Mouse (Mus musculus): ENCODE results near the gene Rbms3. TPM values are rescaled to one million over a fixed set of nuclear protein-coding genes. Genes with fewer than 3 reads are reported as not detected.
A peak's percentile ranks its signal among the peaks of the same experiment; 100 is the strongest.

Gene Rbms3
- total and polyA plus RNA-seq, 3 experiments, result 8.1 to 12.5 (median 8.8) TPM

- no peak overlapping the region for H3K4me3 ChIP-seq
- no peaks in the 10 kb centered on the region for H3K36me3 ChIP-seq (ENCODE audit: control insufficient read depth, insufficient read depth, low read length)
- intact Hi-C loops (cut with DNase I), result no loop called here
- H3K27ac ChIP-seq, result no peak overlapping the region
- H3K4me1 ChIP-seq (ENCODE audit: control insufficient read depth, insufficient read depth, low read length), result no peaks in the 10 kb centered on the region
- DNase-seq, result no peak
- no peaks in the 10 kb centered on the region for H3K79me2 ChIP-seq (replicated peaks; ENCODE audit: control insufficient read depth, insufficient read depth, low read length)
- 91% methylated on average over 1 of the region's 1 CpGs for WGBS
- no peak overlapping the region for H3K9ac ChIP-seq (ENCODE audit: low read depth, low read length)
- TF ChIP-seq POLR2A (IDR thresholded peaks at IDR 0.05; ENCODE audit: insufficient read depth, low read depth, low read length) (no peak), EP300 (IDR thresholded peaks at IDR 0.05; ENCODE audit: insufficient read depth, low read depth, low read length) (no peak), CTCF (IDR thresholded peaks at IDR 0.05) (no peak)
- no peaks in the 10 kb centered on the region for H3K27me3 ChIP-seq (ENCODE audit: control insufficient read depth, insufficient read depth, low read length)
Observed at GRCm38 (mm10) chr9:117069232-117069631, 560.5 kb downstream of the Rbms3 start.

DNA sequence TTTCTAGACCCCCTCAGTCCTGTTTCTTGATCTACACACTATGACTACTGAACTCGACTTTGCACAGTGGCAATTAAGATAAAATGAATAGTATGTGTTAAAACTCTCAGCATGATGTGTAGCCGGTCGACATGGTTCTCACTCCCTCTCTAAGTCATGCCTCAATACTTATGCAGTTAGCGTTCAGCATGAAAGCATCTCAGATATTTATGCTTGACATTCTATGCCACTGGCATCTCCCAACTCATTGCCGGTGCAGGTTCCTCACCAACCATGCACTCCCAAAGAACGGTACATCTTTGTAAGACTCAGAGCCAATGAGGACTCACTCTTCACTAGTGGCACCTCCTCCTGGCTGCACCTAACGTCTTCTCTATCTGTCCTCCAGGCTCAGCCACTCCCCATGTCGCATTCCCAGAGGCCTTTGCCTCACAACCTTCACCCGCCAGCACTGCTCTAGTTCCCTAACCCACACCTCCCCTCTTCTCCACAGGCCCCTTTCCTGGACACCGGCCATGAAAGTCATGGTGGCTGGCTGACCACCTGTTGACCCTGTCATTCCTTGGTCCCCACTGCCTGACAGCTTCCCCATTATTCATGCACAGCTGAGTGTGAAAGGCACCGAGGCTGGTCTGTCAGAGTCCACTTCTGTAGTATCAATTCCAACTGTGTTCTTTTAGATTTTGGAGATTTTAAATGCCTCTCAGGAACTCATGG lies 561.9 kb downstream of the Rbms3 start:
- Histone ChIP-seq H3K4me1 (ENCODE audit: control insufficient read depth, insufficient read depth, low read length) (no peaks in the 10 kb centered on the region), H3K36me3 (ENCODE audit: control insufficient read depth, insufficient read depth, low read length) (no peaks in the 10 kb centered on the region), H3K79me2 (replicated peaks; ENCODE audit: control insufficient read depth, insufficient read depth, low read length) (no peaks in the 10 kb centered on the region), H3K27me3 (ENCODE audit: control insufficient read depth, insufficient read depth, low read length) (no peaks in the 10 kb centered on the region), H3K9ac (ENCODE audit: low read depth, low read length) (no peak overlapping the region), H3K27ac (no peak overlapping the region), H3K4me3 (no peak overlapping the region)
- no peak for DNase-seq
- no peak for TF ChIP-seq EP300 (IDR thresholded peaks at IDR 0.05; ENCODE audit: insufficient read depth, low read depth, low read length)
- no peak for TF ChIP-seq CTCF (IDR thresholded peaks at IDR 0.05)
- no peak for TF ChIP-seq POLR2A (IDR thresholded peaks at IDR 0.05; ENCODE audit: insufficient read depth, low read depth, low read length)
- WGBS, result 83% methylated on average over 11 of the region's 11 CpGs
- intact Hi-C loops (cut with DNase I), result no loop called here

GRCm38 (mm10) chr9:117066502-117066901 lies 563.2 kb downstream of the Rbms3 start:
- Histone ChIP-seq H3K27ac (no peak overlapping the region), H3K79me2 (replicated peaks; ENCODE audit: control insufficient read depth, insufficient read depth, low read length) (no peaks in the 10 kb centered on the region), H3K4me1 (ENCODE audit: control insufficient read depth, insufficient read depth, low read length) (no peaks in the 10 kb centered on the region), H3K4me3 (no peak overlapping the region), H3K9ac (ENCODE audit: low read depth, low read length) (no peak overlapping the region), H3K36me3 (ENCODE audit: control insufficient read depth, insufficient read depth, low read length) (no peaks in the 10 kb centered on the region), H3K27me3 (ENCODE audit: control insufficient read depth, insufficient read depth, low read length) (no peaks in the 10 kb centered on the region)
- 87% methylated on average over 3 of the region's 3 CpGs for WGBS
- intact Hi-C loops (cut with DNase I), result no loop called here
- peak; percentile 50 for TF ChIP-seq CTCF (IDR thresholded peaks at IDR 0.05)
- TF ChIP-seq EP300 (IDR thresholded peaks at IDR 0.05; ENCODE audit: insufficient read depth, low read depth, low read length), result no peak
- no peak for DNase-seq

DNA sequence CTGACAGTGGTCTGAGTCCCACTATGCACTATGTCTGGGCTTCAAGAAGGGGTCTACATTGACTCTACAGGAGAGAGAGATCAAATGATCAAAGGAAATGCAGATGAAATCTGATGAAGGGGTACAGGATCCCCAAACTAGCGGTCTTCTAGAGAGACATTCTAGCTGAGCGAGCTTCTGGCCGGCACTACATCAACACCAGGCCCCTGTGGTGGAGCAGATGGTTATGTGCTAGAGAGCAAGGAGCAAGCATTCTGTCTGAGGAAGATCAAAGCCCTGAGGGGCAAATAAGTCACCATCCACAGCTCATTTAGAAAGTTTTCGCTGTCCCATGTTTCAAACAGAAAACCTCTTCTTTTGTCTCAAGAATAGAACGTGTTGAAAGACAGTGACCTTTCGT lies 564.1 kb downstream of the Rbms3 start:
- Histone ChIP-seq H3K9ac (ENCODE audit: low read depth, low read length) (no peak overlapping the region), H3K36me3 (ENCODE audit: control insufficient read depth, insufficient read depth, low read length) (no peaks in the 10 kb centered on the region), H3K4me1 (ENCODE audit: control insufficient read depth, insufficient read depth, low read length) (no peaks in the 10 kb centered on the region), H3K79me2 (replicated peaks; ENCODE audit: control insufficient read depth, insufficient read depth, low read length) (no peaks in the 10 kb centered on the region; the same call in 1 of the 2 replicates), H3K27ac (no peak overlapping the region), H3K4me3 (no peak overlapping the region), H3K27me3 (ENCODE audit: control insufficient read depth, insufficient read depth, low read length) (no peaks in the 10 kb centered on the region)
- no peak for TF ChIP-seq POLR2A (IDR thresholded peaks at IDR 0.05; ENCODE audit: insufficient read depth, low read depth, low read length)
- TF ChIP-seq CTCF (IDR thresholded peaks at IDR 0.05), result no peak
- no peak for TF ChIP-seq EP300 (IDR thresholded peaks at IDR 0.05; ENCODE audit: insufficient read depth, low read depth, low read length)
- 94% methylated on average over 6 of the region's 6 CpGs for WGBS
- intact Hi-C loops (cut with DNase I), result no loop called here
- no peak for DNase-seq

- Histone ChIP-seq H3K4me1 (ENCODE audit: control insufficient read depth, insufficient read depth, low read length) (peaks cover 8% of the 10 kb centered on the region), H3K4me3 (no peak overlapping the region), H3K9ac (ENCODE audit: low read depth, low read length) (no peak overlapping the region), H3K27me3 (ENCODE audit: control insufficient read depth, insufficient read depth, low read length) (no peaks in the 10 kb centered on the region), H3K79me2 (replicated peaks; ENCODE audit: control insufficient read depth, insufficient read depth, low read length) (no peaks in the 10 kb centered on the region; the same call in 1 of the 2 replicates), H3K36me3 (ENCODE audit: control insufficient read depth, insufficient read depth, low read length) (no peaks in the 10 kb centered on the region; the same call in 1 of the 2 replicates), H3K27ac (no peak overlapping the region)
- DNase-seq, result peak; percentile 40 to 47
- intact Hi-C loops (cut with DNase I), result no loop called here
- WGBS, result 46% methylated on average over 1 of the region's 1 CpGs
- TF ChIP-seq POLR2A (IDR thresholded peaks at IDR 0.05; ENCODE audit: insufficient read depth, low read depth, low read length) (no peak), EP300 (IDR thresholded peaks at IDR 0.05; ENCODE audit: insufficient read depth, low read depth, low read length) (no peak), CTCF (IDR thresholded peaks at IDR 0.05) (no peak)
Observed at GRCm38 (mm10) chr9:117059586-117059985, 570.1 kb downstream of the Rbms3 start.

GRCm38 (mm10) chr9:117059135-117059534 lies 570.6 kb downstream of the Rbms3 start:
- intact Hi-C loops (cut with DNase I), result no loop called here
- WGBS, result 53% methylated on average over 6 of the region's 6 CpGs
- Histone ChIP-seq H3K4me1 (ENCODE audit: control insufficient read depth, insufficient read depth, low read length) (peaks cover 8% of the 10 kb centered on the region), H3K36me3 (ENCODE audit: control insufficient read depth, insufficient read depth, low read length) (no peaks in the 10 kb centered on the region; the same call in 1 of the 2 replicates), H3K27me3 (ENCODE audit: control insufficient read depth, insufficient read depth, low read length) (no peaks in the 10 kb centered on the region), H3K9ac (ENCODE audit: low read depth, low read length) (no peak overlapping the region), H3K4me3 (no peak overlapping the region), H3K79me2 (replicated peaks; ENCODE audit: control insufficient read depth, insufficient read depth, low read length) (no peaks in the 10 kb centered on the region; the same call in 1 of the 2 replicates), H3K27ac (no peak overlapping the region)
- TF ChIP-seq CTCF (IDR thresholded peaks at IDR 0.05), result no peak
- no peak for DNase-seq
